Mouse (Mus musculus) retina, embryonic 14.5 days (tissue): ENCODE data around the gene 4930442H23Rik.
"Not testable (repeated sequence)": the region's sequence is repeated elsewhere in the genome, so short reads cannot be mapped to it uniquely, and the experiment has no call there.

Experiments used
- DNase-seq: peaks from one replicate; pipeline ENCODE4 v3.0.0-alpha.2; 2015; ENCODE audit warnings: low spot score

The 4930442H23Rik gene

GRCm38 (mm10) chr10:81198230-81198629 is 14.6 kb upstream of the 4930442H23Rik start:
- DNase-seq = peak; percentile 91

GRCm38 (mm10) chr10:81197305-81197704 is 13.7 kb upstream of the 4930442H23Rik start:
- no peak for DNase-seq

GRCm38 (mm10) chr10:81196470-81197065 is 12.9 kb upstream of the 4930442H23Rik start:
- no peak for DNase-seq

- no peak for DNase-seq
Observed at GRCm38 (mm10) chr10:81195300-81195699, 11.7 kb upstream of the 4930442H23Rik start.

GRCm38 (mm10) chr10:81193991-81194774 is 10.5 kb upstream of the 4930442H23Rik start:
- no peak for DNase-seq

GRCm38 (mm10) chr10:81192968-81193501 is 9.4 kb upstream of the 4930442H23Rik start:
- DNase-seq = peak; percentile 60

- peak; percentile 79 for DNase-seq
Observed at GRCm38 (mm10) chr10:81192270-81192967, 8.8 kb upstream of the 4930442H23Rik start.

- DNase-seq = no peak
Observed at GRCm38 (mm10) chr10:81191342-81191982, 7.8 kb upstream of the 4930442H23Rik start.

- DNase-seq = peak; percentile 32
Observed at GRCm38 (mm10) chr10:81190912-81191321, 7.3 kb upstream of the 4930442H23Rik start.

GRCm38 (mm10) chr10:81190236-81190911 is 6.7 kb upstream of the 4930442H23Rik start:
- peak; percentile 45 for DNase-seq

GRCm38 (mm10) chr10:81189821-81190220 is 6.2 kb upstream of the 4930442H23Rik start:
- no peak for DNase-seq

- no peak for DNase-seq
Observed at GRCm38 (mm10) chr10:81187161-81187560, 3.5 kb upstream of the 4930442H23Rik start.

- DNase-seq = no peak
Observed at GRCm38 (mm10) chr10:81184765-81185164, 1.1 kb upstream of the 4930442H23Rik start.

- peak; percentile 99 for DNase-seq
Observed at GRCm38 (mm10) chr10:81182336-81183333, 1.0 kb downstream of the 4930442H23Rik start, which contains the start of gene Dapk3. TSS of gene Dapk3 (plus strand) at chr10:81183005.

GRCm38 (mm10) chr10:81181860-81182259 is 1.8 kb downstream of the 4930442H23Rik start:
- DNase-seq = not testable (repeated sequence)

GRCm38 (mm10) chr10:81180946-81181345 is 2.7 kb downstream of the 4930442H23Rik start:
- no peak for DNase-seq

- DNase-seq = no peak
Observed at GRCm38 (mm10) chr10:81179451-81180342, 4.0 kb downstream of the 4930442H23Rik start.

- DNase-seq = no peak
Observed at GRCm38 (mm10) chr10:81178927-81179326, 4.7 kb downstream of the 4930442H23Rik start.
